Mouse (Mus musculus) MEL (cell line): ENCODE data around the gene Ccdc7a. TPM values are rescaled to one million over a fixed set of nuclear protein-coding genes. Genes with fewer than 3 reads are reported as not detected.

Source experiments
- DNase-seq: peaks from one replicate; pipeline ENCODE4 v3.0.0; 2011; ENCODE audit warnings: low read depth, low spot score
- H3K27ac ChIP-seq: 2 replicates; pipeline ENCODE4 v1.5.1; 2012; ENCODE audit warnings: low read depth, mild to moderate bottlenecking, control low read depth, low read length, moderate library complexity; ENCODE audit not compliant: control insufficient read depth
- H3K27me3 ChIP-seq, 2 experiments: fragments of 150-350 bp in 1 of 2; sonication (generic) in 1 of 2; 2 replicates each; pipeline ENCODE4 v1.6.1; 2012; ENCODE audit warnings: low read length in 2 of 2, mild to moderate bottlenecking in 2 of 2, improper control_type of control experiment in 1 of 2, moderate library complexity in 1 of 2; ENCODE audit not compliant: insufficient read depth in 2 of 2, control insufficient read depth in 1 of 2
- H3K36me3 ChIP-seq, 2 experiments: 2 replicates each; pipeline ENCODE4 v1.6.1; 2012 to 2014; ENCODE audit warnings: low read length in 2 of 2, improper control_type of control experiment in 1 of 2, inconsistent platforms in 1 of 2, mild to moderate bottlenecking in 1 of 2; ENCODE audit not compliant: insufficient read depth in 2 of 2, control insufficient read depth in 1 of 2
- H3K4me1 ChIP-seq, 2 experiments: fragments of 150-350 bp in 1 of 2; sonication (generic) in 1 of 2; 2 replicates each; pipeline ENCODE4 v1.6.1; 2012; ENCODE audit warnings: low read length in 2 of 2, improper control_type of control experiment in 1 of 2, mild to moderate bottlenecking in 1 of 2; ENCODE audit not compliant: insufficient read depth in 2 of 2, control insufficient read depth in 1 of 2
- H3K4me3 ChIP-seq, 2 experiments: fragments of 150-350 bp in 1 of 2; sonication (generic) in 1 of 2; 2 replicates each; pipeline ENCODE4 v1.5.1; 2012; ENCODE audit warnings: low read depth in 2 of 2, low read length in 2 of 2, mild to moderate bottlenecking in 2 of 2, moderate library complexity in 2 of 2, control low read depth in 1 of 2, improper control_type of control experiment in 1 of 2; ENCODE audit not compliant: control insufficient read depth in 1 of 2, insufficient read depth in 1 of 2
- H3K79me2 ChIP-seq: 2 replicates; pipeline ENCODE4 v1.6.1; 2012; ENCODE audit warnings: mild to moderate bottlenecking, low read length, moderate library complexity; ENCODE audit not compliant: control insufficient read depth, poor library complexity, insufficient read depth
- H3K9ac ChIP-seq: 2 replicates; pipeline ENCODE4 v1.6.1; 2012; ENCODE audit warnings: low read depth, mild to moderate bottlenecking, control low read depth, low read length, moderate library complexity; ENCODE audit not compliant: control insufficient read depth, poor library complexity, severe bottlenecking
- H3K9me3 ChIP-seq: fragments of 150-350 bp; sonication (generic); replicated peaks from 2 replicates; pipeline ENCODE4 v1.6.1; 2012; ENCODE audit warnings: mild to moderate bottlenecking, low read length, improper control_type of control experiment, moderate library complexity; ENCODE audit not compliant: insufficient read depth
- CHD2 ChIP-seq: IDR thresholded peaks from 2 replicates; pipeline ENCODE4 v1.6.1; 2011; ENCODE audit warnings: low read length, improper control_type of control experiment
- CTCF ChIP-seq, 3 experiments: IDR thresholded peaks in 2 of 3; conservative IDR thresholded peaks in 1 of 3; 2 replicates each; pipeline ENCODE4 v1.5.1; 2011 to 2012; ENCODE audit warnings: low read length in 3 of 3, low read depth in 2 of 3, mild to moderate bottlenecking in 2 of 3, improper control_type of control experiment in 1 of 3, inconsistent platforms in 1 of 3, mixed read lengths in 1 of 3, moderate library complexity in 1 of 3; ENCODE audit not compliant: control insufficient read depth in 1 of 3, insufficient read depth in 1 of 3, poor library complexity in 1 of 3, severe bottlenecking in 1 of 3
- E2F4 ChIP-seq: IDR thresholded peaks from 2 replicates; pipeline ENCODE4 v1.6.1; 2011; ENCODE audit warnings: low read depth, low read length, improper control_type of control experiment, borderline replicate concordance
- ELF1 ChIP-seq: IDR thresholded peaks from 2 replicates; pipeline ENCODE4 v1.6.1; 2014; ENCODE audit warnings: low read depth, mild to moderate bottlenecking, inconsistent platforms, low read length, improper control_type of control experiment, moderate library complexity
- EP300 ChIP-seq, 2 experiments: IDR thresholded peaks; 2 replicates each; pipeline ENCODE4 v1.6.1; 2011; ENCODE audit warnings: improper control_type of control experiment in 2 of 2, low read length in 2 of 2, low read depth in 1 of 2, mild to moderate bottlenecking in 1 of 2
- ETS1 ChIP-seq: IDR thresholded peaks from 2 replicates; pipeline ENCODE4 v1.6.1; 2012; ENCODE audit warnings: low read depth, mild to moderate bottlenecking, inconsistent platforms, low read length, improper control_type of control experiment, moderate library complexity
- GABPA ChIP-seq: IDR thresholded peaks from 2 replicates; pipeline ENCODE4 v1.6.1; 2012; ENCODE audit warnings: low read depth, mild to moderate bottlenecking, inconsistent platforms, low read length, improper control_type of control experiment, moderate library complexity
- HCFC1 ChIP-seq: IDR thresholded peaks from 2 replicates; pipeline ENCODE4 v1.6.1; 2012; ENCODE audit warnings: low read depth, mild to moderate bottlenecking, inconsistent platforms, low read length, improper control_type of control experiment, moderate library complexity
- JUND ChIP-seq: IDR thresholded peaks from 2 replicates; pipeline ENCODE4 v1.6.1; 2011; ENCODE audit warnings: low read depth, mild to moderate bottlenecking, improper control_type of control experiment, low read length
- KAT2A ChIP-seq: conservative IDR thresholded peaks from 2 replicates; pipeline ENCODE4 v1.6.1; 2012; ENCODE audit warnings: low read depth, low read length, improper control_type of control experiment, inconsistent platforms
- MAFK ChIP-seq: IDR thresholded peaks from 2 replicates; pipeline ENCODE4 v1.6.1; 2011; ENCODE audit warnings: low read depth, mild to moderate bottlenecking, low read length, improper control_type of control experiment, borderline replicate concordance
- MAX ChIP-seq: IDR thresholded peaks from 2 replicates; pipeline ENCODE4 v1.6.1; 2011; ENCODE audit warnings: low read length, improper control_type of control experiment
- MAZ ChIP-seq: IDR thresholded peaks from 2 replicates; pipeline ENCODE4 v1.6.1; 2012; ENCODE audit warnings: low read depth, mild to moderate bottlenecking, inconsistent platforms, low read length, improper control_type of control experiment
- MEF2A ChIP-seq: IDR thresholded peaks from 2 replicates; pipeline ENCODE4 v1.6.1; 2014; ENCODE audit warnings: low read depth, mild to moderate bottlenecking, inconsistent platforms, low read length, improper control_type of control experiment; ENCODE audit not compliant: poor library complexity, insufficient replicate concordance, severe bottlenecking; ENCODE audit errors: extremely low read depth
- MXI1 ChIP-seq: IDR thresholded peaks from 2 replicates; pipeline ENCODE4 v1.6.1; 2011; ENCODE audit warnings: mild to moderate bottlenecking, low read depth, low read length, improper control_type of control experiment
- MYB ChIP-seq: IDR thresholded peaks from 2 replicates; pipeline ENCODE4 v1.6.1; 2011; ENCODE audit warnings: mild to moderate bottlenecking, low read depth, low read length, improper control_type of control experiment
- MYC ChIP-seq: IDR thresholded peaks from 2 replicates; pipeline ENCODE4 v1.6.1; 2011; ENCODE audit warnings: low read depth, mild to moderate bottlenecking, low read length, improper control_type of control experiment, moderate library complexity
- NELFE ChIP-seq: IDR thresholded peaks from 2 replicates; pipeline ENCODE4 v1.6.1; 2011; ENCODE audit warnings: low read depth, low read length, improper control_type of control experiment
- NRF1 ChIP-seq: IDR thresholded peaks from 2 replicates; pipeline ENCODE4 v1.6.1; 2014; ENCODE audit warnings: low read depth, mild to moderate bottlenecking, inconsistent platforms, low read length, improper control_type of control experiment, moderate library complexity; ENCODE audit not compliant: poor library complexity, insufficient read depth, severe bottlenecking
- POLR2A ChIP-seq, 2 experiments: IDR thresholded peaks; 2 replicates each; pipeline ENCODE4 v1.6.1; 2011 to 2012; ENCODE audit warnings: low read length in 2 of 2, mild to moderate bottlenecking in 2 of 2, control low read depth in 1 of 2, improper control_type of control experiment in 1 of 2, low read depth in 1 of 2, moderate library complexity in 1 of 2; ENCODE audit not compliant: control insufficient read depth in 1 of 2, insufficient read depth in 1 of 2, poor library complexity in 1 of 2
- POLR2AphosphoS2 ChIP-seq: IDR thresholded peaks from 2 replicates; pipeline ENCODE4 v1.6.1; 2011; ENCODE audit warnings: low read length, improper control_type of control experiment
- POLR2AphosphoS5 ChIP-seq: IDR thresholded peaks from 2 replicates; pipeline ENCODE4 v1.6.1; 2012; ENCODE audit warnings: low read depth, borderline replicate concordance, mild to moderate bottlenecking, inconsistent platforms, low read length, moderate library complexity, mixed read lengths
- RAD21 ChIP-seq: IDR thresholded peaks from 2 replicates; pipeline ENCODE4 v1.6.1; 2011; ENCODE audit warnings: mild to moderate bottlenecking, low read depth, low read length, improper control_type of control experiment
- SIN3A ChIP-seq: IDR thresholded peaks from 2 replicates; pipeline ENCODE4 v1.6.1; 2012; ENCODE audit warnings: low read length, improper control_type of control experiment, inconsistent platforms
- SMC3 ChIP-seq: IDR thresholded peaks from 2 replicates; pipeline ENCODE4 v1.6.1; 2011; ENCODE audit warnings: low read depth, low read length, improper control_type of control experiment
- TAL1 ChIP-seq: IDR thresholded peaks from 2 replicates; pipeline ENCODE4 v1.6.1; 2012; ENCODE audit warnings: mild to moderate bottlenecking, inconsistent platforms, low read length, moderate library complexity, mixed read lengths
- TBP ChIP-seq: IDR thresholded peaks from 2 replicates; pipeline ENCODE4 v1.8.0; 2011; ENCODE audit warnings: low read depth, low read length, improper control_type of control experiment
- TCF12 ChIP-seq: IDR thresholded peaks from 2 replicates; pipeline ENCODE4 v1.6.1; 2014; ENCODE audit warnings: low read depth, mild to moderate bottlenecking, inconsistent platforms, low read length, improper control_type of control experiment, moderate library complexity
- USF1 ChIP-seq: IDR thresholded peaks from 2 replicates; pipeline ENCODE4 v1.6.1; 2014; ENCODE audit warnings: low read depth, mild to moderate bottlenecking, inconsistent platforms, low read length, improper control_type of control experiment, moderate library complexity
- USF2 ChIP-seq, 2 experiments: IDR thresholded peaks; 2 replicates each; pipeline ENCODE4 v1.6.1; 2011 to 2012; ENCODE audit warnings: improper control_type of control experiment in 2 of 2, low read length in 2 of 2, borderline replicate concordance in 1 of 2, inconsistent platforms in 1 of 2, low read depth in 1 of 2, mild to moderate bottlenecking in 1 of 2; ENCODE audit not compliant: insufficient read depth in 1 of 2
- ZC3H11A ChIP-seq: IDR thresholded peaks from 2 replicates; pipeline ENCODE4 v1.6.1; 2012; ENCODE audit warnings: low read depth, mild to moderate bottlenecking, inconsistent platforms, low read length, improper control_type of control experiment
- ZKSCAN1 ChIP-seq: IDR thresholded peaks from 2 replicates; pipeline ENCODE4 v1.6.1; 2012; ENCODE audit warnings: low read depth, mild to moderate bottlenecking, inconsistent platforms, low read length, improper control_type of control experiment, moderate library complexity
- ZMIZ1 ChIP-seq: IDR thresholded peaks from 2 replicates; pipeline ENCODE4 v1.6.1; 2012; ENCODE audit warnings: low read depth, mild to moderate bottlenecking, inconsistent platforms, low read length, improper control_type of control experiment, moderate library complexity
- ZNF384 ChIP-seq: IDR thresholded peaks from 2 replicates; pipeline ENCODE4 v1.6.1; 2012; ENCODE audit warnings: low read depth, mild to moderate bottlenecking, inconsistent platforms, low read length, improper control_type of control experiment
- polyA plus RNA-seq, 2 experiments: library from polyadenylated mRNA; stranded (reverse) in 1 of 2; unstranded in 1 of 2; fragments of >175 nt in 1 of 2; fragments of >200 nt in 1 of 2; gene quantifications; 2 replicates each; pipeline versions ENCODE4 v1.2.1 to v1.2.4; 2012; ENCODE audit warnings: low replicate concordance in 2 of 2, low read depth in 1 of 2; ENCODE audit not compliant: insufficient read length in 2 of 2, insufficient read depth in 1 of 2, missing spikeins in 1 of 2
- total RNA-seq: library from RNA; depleted of rRNA; stranded (reverse); fragments of 300-350 nt; gene quantifications from 2 replicates; pipeline ENCODE4 v1.2.3, GENCODE M21; 2012

The Ccdc7a gene
- total and polyA plus RNA-seq, 3 experiments: 0.13 TPM; not detected in 2

DNA sequence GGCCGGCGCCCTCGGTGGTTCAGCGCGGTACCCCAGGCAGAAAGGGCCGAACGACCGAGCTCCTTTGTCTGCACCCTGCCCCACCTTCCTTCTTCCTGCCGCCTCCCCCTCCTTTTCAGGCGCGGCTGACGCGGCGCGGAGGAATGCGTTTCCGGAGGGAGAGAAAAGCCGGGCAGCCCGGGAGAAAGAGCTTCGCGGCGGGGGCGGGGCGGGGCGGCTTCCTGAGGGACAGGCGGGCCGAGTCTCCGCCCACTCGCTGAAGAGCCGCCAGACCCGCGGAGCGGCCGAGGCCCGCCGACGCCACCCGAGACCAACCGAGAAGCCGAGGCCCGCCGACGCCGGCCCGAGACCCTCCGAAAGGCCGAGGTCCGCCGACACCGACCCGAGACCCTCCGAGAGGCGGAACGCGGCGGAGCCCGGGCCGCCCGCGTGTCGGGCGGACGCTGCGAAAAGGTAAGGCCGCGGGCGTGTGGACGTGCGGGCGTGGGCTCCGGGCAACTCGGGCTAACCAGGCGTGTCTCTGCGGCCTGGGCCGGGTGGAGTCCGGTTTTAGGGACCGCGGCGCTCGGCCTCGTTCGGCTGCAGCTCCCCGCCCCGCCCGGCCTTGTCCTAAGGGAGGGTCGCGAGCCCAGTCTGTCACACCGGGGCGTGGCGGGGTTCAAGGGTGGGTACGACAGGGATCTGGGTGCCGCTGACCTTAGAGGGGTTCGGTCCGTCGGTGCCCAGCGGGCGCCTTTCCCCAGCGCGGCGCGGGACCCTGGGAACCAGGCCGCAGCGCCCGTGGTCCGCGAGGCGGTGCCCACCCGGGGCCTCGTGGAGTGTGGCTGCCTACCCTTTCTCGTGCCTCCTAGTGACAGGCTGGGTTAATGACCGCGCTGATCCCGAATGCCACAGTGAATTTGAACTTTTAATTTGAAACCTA, 379.5 kb downstream of the Ccdc7a start, which contains the start of gene Itgb1:
Gene Itgb1 (plus strand): TSS at position 148 of the 922 bp plus-strand sequence.
- peaks cover under 1 to 34% of the 10 kb centered on the region in 2 experiments; a peak in 3 of 4 replicates for H3K36me3 ChIP-seq
- peak within 1 kb of the TSS; percentile 75 for H3K27ac ChIP-seq
- H3K27me3 ChIP-seq: no peaks in the 10 kb centered on the region
- peak within 1 kb of the TSS; percentile 96 for H3K9ac ChIP-seq
- DNase-seq: peak; percentile 91
- no peaks in the 10 kb centered on the region for H3K9me3 ChIP-seq
- peaks cover 34% of the 10 kb centered on the region for H3K79me2 ChIP-seq
- peak within 1 kb of the TSS; percentile 68 to 99 for H3K4me3 ChIP-seq
- H3K4me1 ChIP-seq: peaks cover 16 to 21% of the 10 kb centered on the region in 2 experiments
- TF ChIP-seq MAFK (no peak), TAL1 (no peak), ZMIZ1 (peak; percentile 62), CTCF (IDR thresholded peaks at IDR 0.05 in 2 of 3, conservative IDR thresholded peaks at IDR 0.05 in 1 of 3; ENCODE audit: control insufficient read depth in 1 of 3, insufficient read depth in 1 of 3, low read depth in 2 of 3, low read length in 3 of 3, poor library complexity in 1 of 3, severe bottlenecking in 1 of 3) (peak in 2 of 3 experiments; percentile 27 to 30; a peak in 4 of 6 replicates), NRF1 (no peak), GABPA (no peak), USF1 (no peak), KAT2A (no peak; the same call in 1 of the 2 replicates), USF2 (IDR thresholded peaks at IDR 0.05; ENCODE audit: borderline replicate concordance in 1 of 2, insufficient read depth in 1 of 2, low read depth in 1 of 2, low read length in 2 of 2) (no peak), SMC3 (no peak), JUND (no peak), MAZ (peak; percentile 87; the same call in 1 of the 2 replicates), POLR2AphosphoS2 (0 out of 2 replicates have a peak, but pooled peaks have one; percentile 49), ZC3H11A (no peak), ZKSCAN1 (no peak), SIN3A (peak; percentile 61; the same call in 1 of the 2 replicates), TCF12 (no peak; the same call in 1 of the 2 replicates), MYB (no peak), MYC (0 out of 2 replicates have a peak, but pooled peaks have one; percentile 65), MEF2A (no peak), EP300 (IDR thresholded peaks at IDR 0.05; ENCODE audit: low read depth in 1 of 2, low read length in 2 of 2) (no peak), E2F4 (no peak), ELF1 (peak; percentile 55; the same call in 1 of the 2 replicates), MAX (0 out of 2 replicates have a peak, but pooled peaks have one; percentile 31), RAD21 (no peak), ETS1 (peak; percentile 57; the same call in 1 of the 2 replicates), POLR2A (IDR thresholded peaks at IDR 0.05; ENCODE audit: control insufficient read depth in 1 of 2, insufficient read depth in 1 of 2, low read depth in 1 of 2, low read length in 2 of 2, poor library complexity in 1 of 2) (peak; percentile 30 to 61; a peak in 1 of 4 replicates), TBP (no peak), HCFC1 (peak; percentile 52; the same call in 1 of the 2 replicates), ZNF384 (no peak), CHD2 (no peak), NELFE (peak; percentile 65), MXI1 (peak; percentile 77), POLR2AphosphoS5 (no peak)
